Mouse (Mus musculus) small intestine, adult 2 months (tissue): Measurements from ENCODE around the gene Gm28044. TPM values are rescaled to one million over a fixed set of nuclear protein-coding genes. Genes with fewer than 3 reads are reported as not detected.
"Not testable (repeated sequence)": the region's sequence is repeated elsewhere in the genome, so short reads cannot be mapped to it uniquely, and the experiment has no call there.

Source experiments
- H3K27ac ChIP-seq: fragments of 200-500 bp; 2 replicates; pipeline ENCODE4 v1.5.1; 2012; ENCODE audit warnings: low read depth, low read length, control low read depth, inconsistent platforms; ENCODE audit not compliant: insufficient read depth
- H3K27me3 ChIP-seq: fragments of 200-500 bp; 2 replicates; pipeline ENCODE4 v1.6.1; 2012; ENCODE audit warnings: mild to moderate bottlenecking, moderate library complexity, low read length, inconsistent platforms; ENCODE audit not compliant: control insufficient read depth, insufficient read depth
- H3K36me3 ChIP-seq: fragments of 200-500 bp; 2 replicates; pipeline ENCODE4 v1.6.1; 2012; ENCODE audit warnings: mild to moderate bottlenecking, low read length, control low read depth, inconsistent platforms; ENCODE audit not compliant: control insufficient read depth, insufficient read depth
- H3K4me1 ChIP-seq: fragments of 200-500 bp; 2 replicates; pipeline ENCODE4 v1.6.1; 2012; ENCODE audit warnings: low read length, inconsistent platforms, mixed read lengths; ENCODE audit not compliant: control insufficient read depth, insufficient read depth, insufficient read length
- H3K4me3 ChIP-seq: fragments of 200-500 bp; 2 replicates; pipeline ENCODE4 v1.5.1; 2012; ENCODE audit warnings: low read depth, mild to moderate bottlenecking, control low read depth, inconsistent platforms, low read length, moderate library complexity
- CTCF ChIP-seq: fragments of 200-500 bp; IDR thresholded peaks from 2 replicates; pipeline ENCODE4 v1.5.1; 2012; ENCODE audit warnings: low read depth, mild to moderate bottlenecking, control low read depth, inconsistent platforms, low read length, moderate library complexity, mixed read lengths; ENCODE audit not compliant: insufficient replicate concordance, insufficient read length; ENCODE audit errors: extremely low read depth
- POLR2A ChIP-seq: fragments of 200-500 bp; IDR thresholded peaks from 2 replicates; pipeline ENCODE4 v1.6.1; 2012; ENCODE audit warnings: low read depth, mild to moderate bottlenecking, control low read depth, inconsistent platforms, low read length, moderate library complexity
- WGBS: fragments of 180-500 bp; shearing (Covaris S2); methylation state at CpG from one replicate; pipeline ENCODE4 v1.1.7; 2018; 5-methylcytosine and 5-hydroxymethylcytosine counted together
- polyA plus RNA-seq: library from polyadenylated mRNA; depleted of rRNA; stranded (reverse); fragments of >200 nt; gene quantifications from 2 replicates; pipeline ENCODE4 v1.2.3, GENCODE M21; 2012; rRNA removed

Gm28044 gene
- polyA plus RNA-seq, 1 experiment, result not detected

DNA sequence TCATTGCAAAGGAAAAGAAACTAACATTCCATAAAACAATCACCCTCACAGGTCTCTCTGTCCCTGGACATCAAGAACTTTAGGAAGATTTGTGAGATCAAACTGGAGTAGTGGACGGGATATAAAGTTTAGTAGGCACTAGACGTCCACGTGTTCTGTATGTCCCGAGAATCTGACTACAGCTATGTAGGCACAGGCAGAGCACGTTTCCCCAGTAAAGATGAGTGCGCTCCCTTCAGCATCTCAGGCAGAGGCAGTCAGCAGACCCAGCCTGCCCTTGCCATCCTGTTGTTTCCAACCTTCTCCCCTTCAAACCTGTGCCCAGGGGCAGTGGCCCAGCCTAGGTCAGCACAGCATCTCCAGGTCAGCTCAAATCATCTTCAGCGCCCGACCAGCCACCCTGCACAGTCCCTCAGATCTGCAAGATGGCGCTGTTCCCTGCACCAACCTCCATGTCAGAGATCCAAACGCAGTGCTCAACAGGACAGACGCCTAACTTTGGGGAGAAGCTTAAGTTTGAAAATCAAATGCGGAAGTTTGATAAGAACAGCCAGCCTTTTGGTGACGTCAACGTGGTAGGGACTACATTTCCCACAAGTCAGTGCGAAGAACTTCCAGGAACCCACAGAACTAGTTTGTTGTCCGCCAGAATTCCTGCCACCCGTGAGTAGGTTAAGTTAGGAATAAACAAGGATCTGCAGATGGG lies 28.2 kb downstream of the Gm28044 start, which contains the start of gene Zfp595:
TSS of gene Zfp595 (minus strand) at position 552 of the 706 bp plus-strand sequence.
- TF ChIP-seq POLR2A, result no peak
- TF ChIP-seq CTCF, result peak; percentile 55; the same call in 1 of the 2 replicates
- Histone ChIP-seq H3K4me3 (peak within 1 kb of the TSS; percentile 66), H3K4me1 (peaks cover 3% of the 10 kb centered on the region; the same call in 1 of the 2 replicates), H3K27me3 (no peaks in the 10 kb centered on the region), H3K36me3 (no peaks in the 10 kb centered on the region; the same call in 1 of the 2 replicates), H3K27ac (peak within 1 kb of the TSS; percentile 45)
- 2% methylated on average over 17 of the region's 17 CpGs for WGBS

DNA sequence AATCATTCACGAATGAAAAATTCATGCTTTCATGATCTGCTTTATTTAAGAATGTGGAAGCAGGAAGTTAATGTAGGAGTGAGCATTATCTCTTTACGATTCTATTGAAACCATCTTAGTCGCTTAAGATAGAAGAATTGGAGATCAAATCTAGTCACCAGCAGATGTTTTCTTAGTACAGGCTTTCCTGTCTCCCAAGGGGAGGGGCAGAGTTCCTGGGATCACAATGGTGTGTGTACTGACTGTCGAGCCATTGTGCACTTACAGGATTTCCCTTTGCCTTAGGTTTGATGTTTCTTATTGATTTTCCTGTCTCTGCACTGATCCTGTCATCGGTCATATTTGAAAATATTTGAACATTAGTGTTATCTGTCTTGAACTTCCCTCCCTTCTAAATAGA lies 53.6 kb downstream of the Gm28044 start:
- Histone ChIP-seq H3K27ac (no peak overlapping the region), H3K36me3 (no peaks in the 10 kb centered on the region), H3K27me3 (no peaks in the 10 kb centered on the region), H3K4me1 (no peaks in the 10 kb centered on the region), H3K4me3 (no peak overlapping the region)
- 9% methylated on average over 5 of the region's 5 CpGs for WGBS
- TF ChIP-seq CTCF (no peak), POLR2A (no peak)

GRCm38 (mm10) chr13:67305822-67306672 lies 54.3 kb downstream of the Gm28044 start, which contains the start of gene Zfp457:
Gene Zfp457 (minus strand): TSS chr13:67306485.
- H3K27ac ChIP-seq, result peak within 1 kb of the TSS; percentile 20
- no peaks in the 10 kb centered on the region for H3K27me3 ChIP-seq
- 2% methylated on average over 16 of the region's 16 CpGs for WGBS
- H3K4me1 ChIP-seq, result no peaks in the 10 kb centered on the region
- no peaks in the 10 kb centered on the region for H3K36me3 ChIP-seq
- peak within 1 kb of the TSS; percentile 85 for H3K4me3 ChIP-seq
- TF ChIP-seq CTCF, result peak; percentile 21; the same call in 1 of the 2 replicates
- TF ChIP-seq POLR2A, result peak; percentile 15; the same call in 1 of the 2 replicates

DNA sequence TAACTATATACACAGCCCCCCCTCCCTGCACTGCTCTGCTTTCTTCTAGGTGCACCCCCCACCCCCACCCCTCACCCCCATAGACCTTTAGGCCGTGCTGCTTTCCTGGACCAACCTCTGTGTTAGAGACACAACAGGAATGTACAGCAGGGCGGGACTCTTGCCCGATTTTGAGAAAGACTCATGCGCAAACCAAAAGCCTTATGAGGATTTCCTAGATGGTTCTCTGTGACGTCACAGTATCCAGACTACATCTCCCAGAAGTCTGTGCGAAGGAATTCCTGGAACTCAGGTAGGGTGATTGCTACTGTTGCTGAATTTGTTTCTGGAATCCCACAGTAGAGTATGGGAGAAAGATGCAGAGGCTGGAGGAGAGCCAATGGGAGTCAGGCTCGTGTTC lies 82.0 kb downstream of the Gm28044 start, which contains the start of gene Zfp458:
TSS of gene Zfp458 (minus strand) at position 153 of the 400 bp plus-strand sequence.
- Histone ChIP-seq H3K36me3 (no peaks in the 10 kb centered on the region), H3K4me1 (no peaks in the 10 kb centered on the region), H3K4me3 (no peak within 1 kb of the TSS), H3K27me3 (no peaks in the 10 kb centered on the region), H3K27ac (no peak within 1 kb of the TSS)
- WGBS, result 35% methylated on average over 7 of the region's 7 CpGs
- no peak for TF ChIP-seq POLR2A
- TF ChIP-seq CTCF, result no peak

GRCm38 (mm10) chr13:67269383-67270065 lies 90.8 kb downstream of the Gm28044 start:
- not testable (repeated sequence) for H3K27me3 ChIP-seq, H3K27ac ChIP-seq, H3K36me3 ChIP-seq, H3K4me1 ChIP-seq
- peak overlapping the region; percentile 77 for H3K4me3 ChIP-seq
- WGBS, result 28% methylated on average over 9 of the region's 9 CpGs

GRCm38 (mm10) chr13:67268568-67269369 lies 91.6 kb downstream of the Gm28044 start:
- peak overlapping the region; percentile 14; the same call in 1 of the 2 replicates for H3K27ac ChIP-seq
- H3K4me3 ChIP-seq, result peak overlapping the region; percentile 77
- H3K4me1 ChIP-seq, result no peaks in the 10 kb centered on the region
- TF ChIP-seq POLR2A, result no peak
- no peak for TF ChIP-seq CTCF
- WGBS, result 3% methylated on average over 18 of the region's 18 CpGs
- H3K27me3 ChIP-seq, result no peaks in the 10 kb centered on the region
- no peaks in the 10 kb centered on the region for H3K36me3 ChIP-seq

Other genes starting within 250 kb of the Gm28044 start
- 0.03 and 0.06 TPM in 2 replicates for gene Rslcan18, start 244.3 kb downstream of the Gm28044 start, polyA plus RNA-seq
- 0.03 TPM in 2 replicates for gene Zfp759, start 238.9 kb downstream of the Gm28044 start, polyA plus RNA-seq
- gene Rsl1, start 187.4 kb downstream of the Gm28044 start, polyA plus RNA-seq, result 0.10 and 0.33 TPM in 2 replicates
- 0.06 TPM in 1 of 2 replicates, not detected in the other for gene Zfp455, start 166.0 kb downstream of the Gm28044 start, polyA plus RNA-seq
- gene Zfp458, start 82.1 kb downstream of the Gm28044 start, polyA plus RNA-seq, result 0.09 and 0.16 TPM in 2 replicates
- 0.22 and 0.27 TPM in 2 replicates for gene Zfp457, start 54.1 kb downstream of the Gm28044 start, polyA plus RNA-seq
- 0.04 and 0.14 TPM in 2 replicates for gene Zfp595, start 28.0 kb downstream of the Gm28044 start, polyA plus RNA-seq
- gene Zfp953, start 69 bp upstream of the Gm28044 start, polyA plus RNA-seq, result 0.06 TPM in 1 of 2 replicates, not detected in the other
- not detected in 2 replicates for gene Gm28041, start 15.2 kb upstream of the Gm28044 start, polyA plus RNA-seq
- gene Zfp456, start 15.3 kb upstream of the Gm28044 start, polyA plus RNA-seq, result 0.04 and 0.11 TPM in 2 replicates
- 0.60 and 0.65 TPM in 2 replicates for gene Zfp429, start 39.3 kb upstream of the Gm28044 start, polyA plus RNA-seq
- 0.08 and 0.11 TPM in 2 replicates for gene Zfp459, start 60.9 kb upstream of the Gm28044 start, polyA plus RNA-seq
- 0.08 and 0.58 TPM in 2 replicates for gene Zfp874a, start 91.1 kb upstream of the Gm28044 start, polyA plus RNA-seq
- 0.33 and 0.46 TPM in 2 replicates for gene Zfp874b, start 123.7 kb upstream of the Gm28044 start, polyA plus RNA-seq
- 0.14 TPM in 1 of 2 replicates, not detected in the other for gene Zfp58, start 140.0 kb upstream of the Gm28044 start, polyA plus RNA-seq
- gene Gm26965, start 165.6 kb upstream of the Gm28044 start, polyA plus RNA-seq, result not detected in 2 replicates
- 8.1 and 11.7 TPM in 2 replicates for gene Zfp87, start 165.6 kb upstream of the Gm28044 start, polyA plus RNA-seq
- gene Zfp748, start 193.3 kb upstream of the Gm28044 start, polyA plus RNA-seq, result 1.2 TPM in 2 replicates
- 0.01 and 0.08 TPM in 2 replicates for gene Zfp729b, start 249.2 kb upstream of the Gm28044 start, polyA plus RNA-seq